Mouse (Mus musculus) B cell, adult 62 days (primary cell): Measurements from ENCODE around the gene Xlr4a. TPM values are rescaled to one million over a fixed set of nuclear protein-coding genes. Genes with fewer than 3 reads are reported as not detected.

Experiments used
- total RNA-seq: library from RNA; stranded (reverse); gene quantifications from 4 replicates; pipeline ENCODE4 v1.2.4, GENCODE M21; 2023

Xlr4a gene
- 9.5 to 19.3 TPM (median 13.0 TPM) in 4 replicates for total RNA-seq

DNA sequence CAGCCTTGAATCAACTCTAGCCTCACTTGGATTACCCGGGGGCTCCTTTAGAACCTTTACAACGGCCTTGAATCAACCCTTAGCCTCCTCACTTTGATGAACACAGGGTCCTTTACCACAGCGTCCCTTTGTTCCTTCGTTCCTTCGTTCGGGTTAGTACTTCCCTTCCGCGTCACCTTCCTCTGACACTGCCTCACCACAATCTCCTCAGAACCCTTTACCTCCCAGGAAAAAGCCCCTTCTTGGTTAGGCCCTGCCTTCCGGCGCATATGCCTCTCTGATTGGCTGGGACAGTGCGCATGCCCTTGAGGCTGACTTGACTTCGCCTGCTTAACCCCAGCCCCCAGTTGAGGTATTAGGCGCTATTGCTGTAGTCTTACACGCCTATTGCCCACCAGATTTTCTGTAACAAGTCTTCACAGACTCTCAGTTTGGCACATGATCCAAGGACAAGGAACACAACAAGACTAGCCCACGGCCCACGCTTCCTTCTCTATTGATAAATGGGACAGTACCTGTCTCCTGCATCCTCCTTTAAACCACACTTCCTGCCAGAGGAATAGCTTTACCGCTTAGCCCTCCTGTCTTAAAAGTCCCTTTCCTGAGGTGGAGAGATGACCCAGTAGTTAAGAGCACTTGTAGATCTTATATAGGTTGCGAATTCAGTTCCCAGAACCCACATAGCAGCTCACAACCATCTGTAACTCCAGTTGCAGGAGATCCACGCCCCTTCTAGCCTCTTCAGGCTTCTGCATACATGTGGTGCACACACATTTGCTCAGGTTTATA, at the start of gene Xlr4a:
TSS of gene Xlr4a (minus strand) at position 212 of the 789 bp plus-strand sequence.

DNA sequence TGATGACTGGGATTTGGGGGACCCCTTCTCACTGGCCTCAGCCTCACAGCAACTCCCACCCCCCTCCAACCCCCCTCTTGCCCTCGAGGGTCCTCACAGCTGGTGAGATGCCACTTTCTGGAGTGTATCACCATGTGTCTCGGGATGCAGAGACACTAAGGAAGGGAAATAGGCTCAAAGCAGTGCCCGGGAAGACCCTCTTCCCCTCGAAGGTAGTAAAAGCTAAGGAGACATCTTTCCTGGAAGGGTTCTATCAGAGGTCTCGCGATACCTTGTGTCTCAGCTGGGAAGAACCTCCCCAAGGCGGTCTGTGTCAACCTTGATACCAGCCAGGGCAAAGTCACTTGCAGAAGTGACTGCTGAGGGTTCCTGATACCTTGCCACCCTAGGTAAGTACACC, 34.5 kb upstream of the Xlr4a start, which contains the start of gene Gm14685:
TSS of gene Gm14685 (plus strand) at position 301 of the 400 bp plus-strand sequence.

GRCm38 (mm10) chrX:73096941-73097508, 14.7 kb upstream of the Xlr4a start, which contains the start of gene Xlr3a:
Xlr3a (minus strand) TSS chrX:73097095.

DNA sequence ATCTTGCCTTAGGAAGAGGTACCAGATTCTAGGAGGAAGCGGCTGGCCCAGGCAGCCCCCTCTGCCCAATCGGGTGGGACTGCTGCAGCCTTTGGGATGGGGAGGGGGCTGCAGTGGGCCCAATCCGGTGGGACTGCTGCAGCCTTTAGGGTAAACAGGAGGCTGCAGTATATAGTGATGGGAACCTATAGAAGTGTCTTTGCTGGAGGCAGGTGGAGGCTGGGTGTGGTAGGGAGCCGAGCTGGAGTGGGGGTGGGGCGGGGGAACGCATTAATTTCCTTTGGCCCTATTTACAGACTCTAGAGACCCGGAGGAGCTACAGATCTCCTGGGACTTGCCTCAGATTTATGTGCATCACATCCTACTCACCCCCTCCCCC, 17.9 kb downstream of the Xlr4a start, which contains the start of gene Pnma3:
TSS of gene Pnma3 (plus strand) at position 373 of the 379 bp plus-strand sequence.

GRCm38 (mm10) chrX:73037003-73037402, 45.3 kb downstream of the Xlr4a start, which contains the start of gene Pnma5:
Pnma5 (minus strand) TSS chrX:73037103.

Other genes starting within 250 kb of the Xlr4a start
- gene Cetn2, start 164.1 kb downstream of the Xlr4a start, total RNA-seq, result 44.3 to 53.1 TPM (median 48.3 TPM) in 4 replicates
- 7.9 to 11.2 TPM (median 10.0 TPM) in 4 replicates for gene Nsdhl, start 163.9 kb downstream of the Xlr4a start, total RNA-seq
- gene Zfp185, start 95.1 kb downstream of the Xlr4a start, total RNA-seq, result not detected in 4 replicates
- gene Pnma5, start 45.4 kb downstream of the Xlr4a start, total RNA-seq, result 2.0 to 2.4 TPM (median 2.2 TPM) in 4 replicates
- not detected in 4 replicates for gene Pnma3, start 17.7 kb downstream of the Xlr4a start, total RNA-seq
- 0.18 to 4.4 TPM (median 1.8 TPM) in 4 replicates for gene Xlr3a, start 14.6 kb upstream of the Xlr4a start, total RNA-seq
- gene Gm14685, start 34.6 kb upstream of the Xlr4a start, total RNA-seq, result 0.21 to 0.40 TPM (median 0.27 TPM) in 3 of 4 replicates, not detected in the other
- not detected in 4 replicates for gene Xlr5b, start 66.3 kb upstream of the Xlr4a start, total RNA-seq
- gene DXBay18, start 67.0 kb upstream of the Xlr4a start, total RNA-seq, result 0.19 TPM in 1 of 4 replicates, not detected in the others
- not detected in 4 replicates for gene Spin2d, start 94.5 kb upstream of the Xlr4a start, total RNA-seq
- gene Xlr3b, start 109.7 kb upstream of the Xlr4a start, total RNA-seq, result 10.5 to 33.8 TPM (median 14.1 TPM) in 4 replicates
- 30.2 to 40.7 TPM (median 39.6 TPM) in 4 replicates for gene Xlr4b, start 131.9 kb upstream of the Xlr4a start, total RNA-seq
- gene F8a, start 145.8 kb upstream of the Xlr4a start, total RNA-seq, result 12.5 to 13.9 TPM (median 12.7 TPM) in 4 replicates
- gene Xlr4c, start 160.7 kb upstream of the Xlr4a start, total RNA-seq, result 9.2 to 15.8 TPM (median 13.4 TPM) in 4 replicates
- gene Xlr3c, start 182.9 kb upstream of the Xlr4a start, total RNA-seq, result not detected in 4 replicates
- gene Xlr5a, start 210.5 kb upstream of the Xlr4a start, total RNA-seq, result not detected in 4 replicates
- gene Xlr5c, start 210.5 kb upstream of the Xlr4a start, total RNA-seq, result not detected in 4 replicates